Mouse (Mus musculus) spleen, adult 2 months (tissue): ENCODE results near the gene Spaca6.

Source experiments
- CTCF ChIP-seq: fragments of 200-500 bp; IDR thresholded peaks from 2 replicates; pipeline ENCODE4 v1.5.1; 2011; ENCODE audit warnings: mild to moderate bottlenecking, inconsistent platforms; ENCODE audit not compliant: insufficient read depth, insufficient read length, insufficient replicate concordance; ENCODE audit errors: extremely low read depth
- POLR2A ChIP-seq: fragments of 200-500 bp; IDR thresholded peaks from 2 replicates; pipeline ENCODE4 v1.6.1; 2011; ENCODE audit warnings: low read depth, low read length, inconsistent platforms

GRCm38 (mm10) chr17:17829816-17830535 is 3.0 kb downstream of the Spaca6 start:
- TF ChIP-seq CTCF (no peak), POLR2A (no peak)
